Mouse (Mus musculus): ENCODE measurements around the gene Cnp.
"Not testable (repeated sequence)": the region's sequence is repeated elsewhere in the genome, so short reads cannot be mapped to it uniquely, and the experiment has no call there.

The Cnp gene

DNA sequence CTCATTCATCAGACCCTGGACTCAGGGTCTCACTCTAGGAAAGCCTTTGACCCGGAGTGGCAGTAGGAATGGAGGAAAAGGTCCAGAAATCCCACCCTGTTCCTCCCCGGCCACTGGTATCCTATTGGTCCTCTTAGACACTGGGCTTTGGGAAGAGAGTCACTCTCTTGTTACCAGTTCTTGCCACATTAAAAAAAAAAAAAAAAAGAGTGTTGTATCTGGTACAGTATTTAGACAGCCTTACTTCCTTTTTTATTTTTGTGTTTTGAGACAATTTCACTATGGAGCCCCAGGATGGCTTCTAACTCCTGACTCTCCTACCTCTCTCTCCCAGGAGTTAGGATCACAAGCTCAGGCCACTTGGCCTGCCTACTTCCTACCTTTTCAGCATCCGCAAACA, 17.1 kb upstream of the Cnp start:
- DNase-seq = no peak

DNA sequence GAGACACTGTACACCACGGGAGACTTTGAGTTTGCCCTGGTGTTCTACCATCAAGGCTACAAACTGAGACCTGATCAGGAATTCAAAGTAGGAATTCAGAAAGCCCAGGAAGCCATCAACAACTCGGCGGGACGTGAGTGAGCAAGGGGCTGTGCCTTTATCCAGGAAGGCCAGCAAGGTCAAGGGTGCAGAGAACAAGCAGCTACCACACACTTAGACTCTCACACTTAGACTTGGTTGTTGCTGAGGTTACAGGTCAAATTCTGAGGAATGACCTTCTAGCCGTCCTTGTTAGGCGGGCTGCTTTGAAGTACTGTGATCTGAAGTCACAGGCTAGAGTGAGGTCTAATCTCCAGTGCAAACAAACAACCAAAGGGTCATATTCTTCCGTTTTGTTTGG, 15.2 kb upstream of the Cnp start:
- DNase-seq = no peak

DNA sequence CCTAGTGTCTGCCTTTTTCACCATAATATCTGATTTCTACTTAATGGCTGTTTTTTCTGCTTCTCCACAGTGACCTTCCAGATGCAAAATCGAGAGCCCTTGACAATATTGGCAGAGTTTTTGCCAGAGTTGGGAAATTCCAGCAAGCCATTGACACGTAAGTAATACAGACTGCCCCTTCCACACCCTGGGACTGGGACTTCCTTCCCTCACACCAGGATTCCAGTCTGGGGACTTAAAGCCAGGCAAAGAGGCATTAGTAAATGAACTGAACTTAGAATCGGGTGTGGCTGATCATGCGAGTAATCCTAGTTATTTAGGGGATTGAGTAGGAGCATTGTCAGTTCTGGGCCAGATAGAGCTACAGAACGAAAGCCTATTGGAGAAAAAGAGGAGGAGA, 13.0 kb upstream of the Cnp start:
- DNase-seq = no peak

DNA sequence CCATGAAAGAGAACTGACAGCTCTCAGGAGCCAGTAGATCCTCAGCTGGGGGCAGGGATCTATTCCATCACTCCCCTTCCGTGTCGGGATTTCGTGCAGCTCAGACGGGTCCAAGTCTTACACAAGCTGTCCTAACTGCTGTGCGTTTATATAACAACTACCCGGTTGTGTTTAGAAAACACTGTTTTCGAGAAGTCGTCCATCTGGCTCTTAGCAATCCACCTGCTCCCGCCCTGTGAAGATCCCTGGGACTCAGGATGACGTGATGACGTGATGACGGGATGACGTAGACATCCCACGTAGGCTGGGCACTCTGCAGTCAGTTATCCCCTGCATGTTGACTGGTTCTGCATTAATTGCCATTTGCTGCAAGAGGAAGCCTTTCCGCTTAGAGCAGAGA, 10.4 kb upstream of the Cnp start:
- DNase-seq = no peak

DNA sequence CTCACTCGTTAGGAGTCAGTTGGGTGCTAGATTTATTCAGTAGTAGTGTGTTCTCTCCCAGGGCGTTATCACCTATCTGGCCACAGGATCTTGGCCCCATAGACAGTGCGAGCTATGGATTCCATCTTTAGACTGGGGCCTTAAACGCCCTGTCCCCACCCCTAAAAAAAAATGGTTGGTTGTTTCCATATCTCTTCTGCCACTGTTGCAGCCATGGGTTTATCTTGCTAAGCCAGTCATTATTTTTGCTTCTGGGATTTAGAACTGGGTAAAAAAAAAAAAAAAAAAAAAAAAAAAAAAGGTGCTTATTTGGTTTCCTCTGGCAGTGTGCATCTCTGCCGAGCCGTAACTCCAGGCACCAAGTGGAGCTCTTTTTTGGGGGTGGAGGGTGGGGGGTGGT, 10.0 kb upstream of the Cnp start:
- DNase-seq = no peak

DNA sequence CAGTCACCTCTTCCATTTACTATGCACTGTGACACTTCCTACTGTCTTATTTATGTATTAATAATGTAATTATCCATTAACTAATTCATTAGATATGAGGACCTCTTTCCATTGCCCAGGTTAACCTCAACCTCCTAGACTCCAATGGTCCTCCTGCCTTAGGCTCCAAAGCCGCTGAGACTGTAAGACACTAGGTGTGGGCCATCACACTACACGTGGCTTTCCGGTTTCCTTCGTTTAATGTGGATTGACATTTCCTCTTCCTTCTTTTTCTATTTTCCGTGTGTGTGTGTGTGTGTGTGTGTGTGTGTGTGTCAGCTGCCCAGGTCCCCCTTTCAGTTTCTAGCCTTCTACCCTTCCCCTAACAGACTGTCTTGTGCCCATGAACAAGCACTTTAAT, 7.5 kb upstream of the Cnp start:
- no peak for DNase-seq

DNA sequence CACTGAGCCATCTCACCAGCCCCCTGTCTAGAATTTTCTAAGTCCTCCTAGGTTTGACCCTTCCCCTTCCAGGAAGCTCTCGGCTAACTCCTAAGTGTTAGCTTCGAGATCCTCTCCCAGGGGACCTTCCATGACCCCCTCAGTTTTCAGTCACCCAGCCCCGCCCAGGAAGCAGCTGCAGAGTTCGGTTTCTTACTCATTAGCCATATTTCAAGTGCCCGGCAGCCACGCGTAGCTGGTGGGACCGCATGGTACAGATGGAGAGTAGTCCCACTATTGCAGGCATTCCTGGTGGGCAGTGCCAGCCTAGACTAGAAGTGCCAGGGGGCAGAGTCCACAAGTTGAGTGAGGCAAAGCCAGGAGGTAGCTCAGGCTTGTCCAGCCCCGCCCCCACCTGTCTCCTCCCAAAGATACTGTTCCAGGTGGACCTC, 6.9 kb upstream of the Cnp start:
- no peak for DNase-seq

DNA sequence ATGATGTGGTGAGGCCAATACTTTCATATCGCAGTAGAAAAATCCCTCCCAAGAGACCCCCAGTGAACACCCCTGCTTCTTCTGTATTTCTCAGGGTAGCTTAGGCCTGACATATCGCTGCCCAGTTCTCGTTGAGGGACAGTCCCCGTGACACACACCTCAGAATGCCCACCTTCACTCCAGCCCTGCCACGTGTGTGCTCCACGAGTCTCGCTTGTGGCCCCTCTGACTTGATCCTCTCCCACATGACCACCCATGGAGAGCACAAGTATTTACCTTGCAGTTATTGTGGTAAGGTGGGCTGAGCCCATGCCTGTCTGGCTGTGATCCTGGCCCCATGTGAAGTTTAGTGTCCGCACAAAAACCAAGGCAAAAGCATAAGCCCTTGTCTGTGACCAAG, 6.0 kb upstream of the Cnp start:
- DNase-seq = no peak

DNA sequence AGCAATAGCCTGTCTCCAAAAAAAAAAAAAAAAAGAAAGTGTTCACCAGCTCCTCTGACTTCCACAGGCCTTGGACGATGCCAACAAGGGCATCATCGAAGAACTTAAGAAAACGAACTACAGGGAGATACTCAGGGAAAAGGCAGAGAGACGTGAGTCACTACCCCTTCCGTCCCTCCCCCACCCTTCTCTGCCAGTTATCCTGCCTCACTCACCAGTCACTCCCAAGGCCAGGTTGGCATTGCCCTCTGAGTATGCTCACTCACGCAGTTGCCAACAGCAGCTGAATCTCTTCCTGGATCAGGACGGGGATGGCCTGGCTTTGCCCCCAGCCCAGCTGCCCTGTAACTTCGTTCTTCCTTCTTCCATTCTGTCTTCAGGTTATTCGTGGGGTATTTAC, 4.9 kb upstream of the Cnp start:
- no peak for DNase-seq

DNA sequence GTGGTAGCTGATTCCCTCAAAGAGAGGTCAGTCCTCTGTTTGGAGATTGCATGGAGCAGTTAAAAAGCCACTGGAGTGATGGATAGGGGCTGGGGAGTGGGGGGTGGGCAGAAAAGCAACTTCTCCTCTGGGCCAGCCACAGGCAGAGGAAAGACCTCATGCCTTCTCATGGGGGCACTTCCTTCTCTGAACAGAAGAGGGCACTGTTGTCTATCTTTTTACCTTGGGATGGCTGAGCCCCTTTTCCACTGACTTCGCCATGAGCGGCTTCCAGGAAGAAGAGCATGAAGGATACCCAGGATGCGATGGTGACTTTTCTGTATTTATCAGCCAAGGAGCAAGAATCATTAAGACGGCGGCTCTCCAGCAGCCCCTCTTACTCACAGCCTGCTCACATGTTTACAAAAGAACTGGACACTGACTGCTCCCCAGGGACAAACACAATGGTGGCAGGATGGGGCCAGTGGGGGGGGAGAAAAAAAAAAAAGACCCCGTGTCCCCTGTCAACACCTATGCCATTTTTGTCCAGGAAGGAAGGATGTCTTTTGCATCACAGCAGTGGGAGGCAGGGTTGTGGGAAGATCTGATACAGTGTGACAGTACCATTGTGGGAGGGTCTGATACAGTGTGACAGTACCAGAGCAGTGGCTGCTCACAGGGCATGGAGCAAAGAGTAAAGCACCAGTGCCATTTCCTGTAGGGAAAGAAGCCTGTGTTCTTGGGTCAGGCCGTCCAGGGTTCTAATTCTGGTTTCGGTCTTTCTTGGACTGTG, 4.1 kb upstream of the Cnp start:
- DNase-seq = peak; percentile 71

DNA sequence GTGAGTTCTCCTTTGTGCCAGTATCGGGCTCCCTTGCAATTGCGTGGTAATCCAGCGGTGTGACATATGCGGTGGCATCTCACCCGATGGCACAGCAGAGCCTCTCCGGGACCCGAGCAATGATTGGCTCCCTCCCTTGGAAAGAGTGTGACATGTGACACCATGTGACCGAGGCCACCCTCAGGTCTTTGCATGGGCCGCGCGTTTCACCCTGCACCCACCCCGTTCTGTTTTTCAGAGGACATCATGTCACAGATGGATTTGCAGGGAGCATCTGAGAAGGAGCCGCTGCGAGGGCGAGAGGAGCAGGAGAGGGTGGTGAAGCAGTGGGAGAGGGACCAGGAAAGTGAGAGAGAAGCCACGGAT, 3.5 kb upstream of the Cnp start:
- DNase-seq = peak; percentile 35

DNA sequence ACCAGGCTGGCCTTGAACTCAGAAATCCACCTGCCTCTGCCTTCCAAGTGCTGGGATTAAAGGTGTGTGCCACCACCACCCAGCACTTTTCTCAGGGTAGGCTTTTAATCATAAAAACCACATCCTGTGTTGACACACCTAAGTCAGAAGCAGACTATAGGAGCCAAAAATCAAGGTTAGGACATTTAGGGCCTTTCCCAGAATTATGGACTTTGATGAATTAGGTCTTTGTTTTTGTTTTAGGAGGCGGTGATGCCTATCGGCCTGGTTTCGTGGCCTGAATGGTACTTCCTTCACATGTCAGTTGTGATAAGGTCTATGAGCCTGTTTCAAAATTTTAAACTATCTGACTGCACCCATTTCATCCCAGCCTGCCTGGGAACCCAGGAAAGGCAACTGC, 516 bp upstream of the Cnp start:
- DNase-seq = no peak

DNA sequence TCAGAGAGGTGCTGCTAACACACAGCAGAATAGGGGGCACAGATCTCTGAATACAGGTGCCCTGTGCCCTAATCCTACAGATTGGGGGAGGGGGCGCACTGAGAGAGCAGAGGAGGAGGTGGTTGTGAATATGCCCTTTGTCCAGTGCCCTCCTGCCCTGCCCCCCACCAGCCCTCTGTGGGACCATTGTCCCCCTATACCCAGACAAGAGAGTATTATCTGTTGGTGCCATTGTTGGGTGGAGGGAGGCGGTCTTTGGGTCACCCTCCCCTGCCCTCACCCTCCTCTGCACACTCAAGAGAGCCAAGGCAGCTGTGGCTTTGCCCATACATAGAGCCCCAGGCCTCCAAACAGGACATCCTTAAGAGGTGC, 766 bp downstream of the Cnp start:
- peak; percentile 34 for DNase-seq

DNA sequence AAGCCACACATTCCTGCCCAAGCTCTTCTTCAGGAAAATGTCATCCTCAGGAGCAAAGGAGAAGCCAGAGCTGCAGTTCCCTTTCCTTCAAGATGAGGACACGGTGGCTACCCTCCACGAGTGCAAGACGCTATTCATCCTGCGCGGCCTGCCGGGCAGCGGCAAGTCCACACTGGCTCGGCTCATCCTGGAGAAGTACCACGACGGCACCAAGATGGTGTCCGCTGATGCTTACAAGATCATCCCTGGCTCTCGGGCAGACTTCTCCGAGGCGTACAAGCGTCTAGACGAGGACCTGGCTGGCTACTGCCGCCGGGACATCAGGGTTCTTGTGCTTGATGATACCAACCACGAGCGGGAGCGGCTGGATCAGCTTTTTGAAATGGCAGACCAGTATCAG, 1.6 kb downstream of the Cnp start:
- no peak for DNase-seq

DNA sequence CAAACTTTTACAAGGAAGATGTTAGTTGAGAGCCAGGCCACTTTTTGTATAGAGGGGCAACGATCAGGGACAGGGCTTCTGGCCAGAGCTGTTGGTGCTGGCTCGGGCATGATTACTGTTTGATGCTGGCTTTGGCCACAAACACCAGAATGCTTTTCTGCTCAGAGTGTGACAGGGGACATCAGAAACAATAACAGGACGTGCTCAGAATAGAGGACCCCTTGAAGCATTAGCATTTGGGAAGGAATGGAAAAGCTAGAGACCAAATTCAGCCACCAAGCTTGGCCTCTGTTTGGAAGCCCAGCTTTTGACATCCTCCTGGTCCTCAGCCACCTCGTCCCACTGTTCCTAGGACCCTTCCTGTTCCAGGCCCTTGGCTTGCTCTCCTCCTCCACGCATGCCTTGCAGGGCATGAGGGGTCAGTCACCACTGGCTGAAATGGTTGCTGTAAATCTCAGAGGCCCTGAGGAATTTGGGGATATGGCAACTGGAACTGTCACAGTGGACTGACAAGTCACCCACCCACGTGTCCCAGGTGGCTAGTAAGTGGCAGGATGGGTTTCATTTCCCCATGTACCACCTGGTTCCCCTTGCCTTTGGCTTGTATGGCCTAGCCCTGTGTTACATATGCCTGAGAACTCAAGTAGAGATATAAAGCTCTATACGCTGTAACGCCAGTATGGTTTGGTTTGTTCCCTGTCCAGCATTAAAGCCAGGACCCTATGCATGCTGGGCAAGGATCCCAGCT, 3.3 kb downstream of the Cnp start:
- DNase-seq = no peak

DNA sequence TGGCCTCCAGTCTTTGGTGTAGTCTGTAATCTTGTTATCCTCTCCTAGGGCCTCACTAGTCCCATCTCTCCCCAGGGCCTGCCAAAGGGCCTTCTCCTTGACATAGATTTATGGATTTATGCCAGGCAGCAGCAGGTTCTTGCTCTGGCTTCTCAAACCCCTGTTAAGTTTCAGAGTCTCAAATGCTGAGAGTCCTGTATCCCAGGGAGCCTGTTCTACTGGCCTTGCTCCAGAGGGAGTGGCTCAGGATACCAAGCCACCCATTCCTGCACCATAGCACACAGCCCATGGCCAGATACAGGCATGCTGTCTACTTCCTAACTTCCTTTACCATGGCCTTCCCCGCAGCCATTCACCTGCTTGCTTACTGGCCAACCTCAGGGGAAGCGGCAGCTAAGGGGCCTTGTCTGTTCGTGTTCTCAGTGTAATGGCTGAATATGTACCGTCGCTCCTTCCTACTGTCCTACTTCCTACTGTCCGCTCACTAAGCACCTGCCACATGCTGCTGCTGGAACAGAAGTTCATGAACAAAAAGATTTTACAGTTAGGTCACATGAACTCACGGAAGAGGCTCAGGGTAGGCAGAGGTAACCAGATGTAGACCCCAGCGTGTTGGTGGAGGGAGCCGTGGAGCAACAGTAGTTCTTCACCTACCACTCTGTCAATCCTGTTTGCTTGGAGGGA, 4.6 kb downstream of the Cnp start:
- DNase-seq = no peak

DNA sequence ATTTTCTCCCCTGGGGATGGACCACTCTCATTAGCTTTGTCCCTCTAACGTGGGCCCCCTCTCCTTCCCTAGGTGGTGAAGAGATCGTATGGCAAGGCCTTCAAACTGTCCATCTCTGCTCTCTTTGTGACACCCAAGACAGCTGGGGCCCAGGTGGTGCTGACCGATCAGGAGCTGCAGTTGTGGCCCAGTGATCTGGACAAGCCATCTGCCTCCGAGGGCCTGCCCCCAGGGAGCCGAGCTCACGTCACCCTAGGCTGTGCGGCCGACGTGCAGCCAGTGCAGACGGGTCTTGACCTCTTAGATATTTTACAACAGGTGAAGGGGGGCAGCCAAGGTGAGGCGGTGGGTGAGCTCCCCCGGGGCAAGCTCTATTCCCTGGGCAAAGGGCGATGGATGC, 5.6 kb downstream of the Cnp start:
- DNase-seq = no peak

DNA sequence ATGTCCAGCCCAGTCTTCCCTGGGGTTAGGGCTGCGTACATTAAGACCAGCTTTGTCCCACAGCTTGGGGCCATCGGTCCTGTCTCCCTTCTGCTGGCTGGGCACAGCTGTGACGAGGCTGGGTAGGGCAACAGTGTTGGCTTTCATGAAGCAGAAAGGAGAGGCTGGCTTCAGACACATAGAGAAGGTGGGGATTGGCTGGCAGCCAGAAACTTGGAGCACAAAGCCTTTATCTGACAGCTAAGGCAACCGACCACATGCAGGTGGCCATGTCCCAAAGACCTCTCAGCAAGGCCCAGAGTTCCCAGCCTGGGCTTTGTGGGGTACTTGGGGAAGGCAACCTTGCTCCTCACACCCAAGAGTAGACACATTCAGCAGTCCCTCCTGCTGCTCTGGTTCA, 7.1 kb downstream of the Cnp start:
- no peak for DNase-seq

DNA sequence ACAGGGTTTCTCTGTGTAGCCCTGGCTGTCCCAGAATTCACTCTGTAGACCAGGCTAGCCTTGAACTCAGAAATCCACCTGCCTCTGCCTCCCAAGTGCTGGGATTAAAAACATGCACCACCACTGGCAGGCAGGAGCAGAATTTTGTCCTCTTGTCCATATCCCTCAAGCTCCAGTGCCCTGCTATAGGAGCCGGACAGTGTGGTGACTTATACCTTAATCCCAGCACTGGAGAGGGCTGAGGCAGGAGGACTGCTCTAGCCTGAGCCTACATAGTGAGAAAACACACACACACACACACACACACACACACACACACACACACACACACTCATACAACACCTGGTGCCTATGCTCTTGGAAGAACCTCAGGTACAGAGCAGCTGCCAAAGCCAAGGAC, 7.7 kb downstream of the Cnp start:
- not testable (repeated sequence) for DNase-seq

DNA sequence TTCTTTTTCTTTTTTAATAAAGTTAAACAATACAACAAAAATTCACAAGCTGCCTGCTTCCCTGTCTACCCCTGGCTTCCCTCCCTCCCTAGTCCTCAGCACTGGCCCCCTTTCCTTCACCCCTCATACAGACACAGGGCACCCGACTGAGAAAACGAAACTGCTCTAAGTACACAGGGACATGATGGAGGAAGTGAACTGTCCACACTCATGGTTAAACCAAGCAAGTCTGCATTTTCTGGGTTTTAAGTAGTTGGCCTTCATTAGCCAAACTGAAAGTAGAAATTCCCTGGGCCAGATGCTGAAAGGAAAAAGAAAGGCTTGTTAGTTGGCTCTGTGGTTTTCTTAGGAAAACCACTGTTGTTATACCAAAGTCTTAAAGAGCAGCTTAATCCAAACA, 8.1 kb downstream of the Cnp start:
- DNase-seq = no peak

DNA sequence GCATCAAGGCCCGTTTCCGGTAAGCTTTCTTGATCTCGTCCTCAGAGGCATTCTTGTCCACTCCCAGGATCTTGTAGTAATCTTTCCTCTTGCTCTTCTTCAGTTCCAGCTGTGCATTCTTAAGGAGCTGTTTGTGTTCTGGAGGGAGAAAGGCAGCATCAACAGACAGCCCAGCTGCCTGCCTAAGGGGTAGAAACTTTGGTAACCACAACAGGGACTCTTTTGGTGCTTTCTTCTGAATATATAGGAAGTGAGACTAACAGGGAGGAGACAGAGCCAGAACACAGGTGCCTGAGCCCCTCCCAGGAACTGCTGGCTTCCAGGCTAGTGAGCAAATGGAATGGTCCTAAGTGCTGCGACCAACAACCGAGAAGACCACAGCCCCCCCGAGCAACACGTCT, 9.9 kb downstream of the Cnp start:
- no peak for DNase-seq

DNA sequence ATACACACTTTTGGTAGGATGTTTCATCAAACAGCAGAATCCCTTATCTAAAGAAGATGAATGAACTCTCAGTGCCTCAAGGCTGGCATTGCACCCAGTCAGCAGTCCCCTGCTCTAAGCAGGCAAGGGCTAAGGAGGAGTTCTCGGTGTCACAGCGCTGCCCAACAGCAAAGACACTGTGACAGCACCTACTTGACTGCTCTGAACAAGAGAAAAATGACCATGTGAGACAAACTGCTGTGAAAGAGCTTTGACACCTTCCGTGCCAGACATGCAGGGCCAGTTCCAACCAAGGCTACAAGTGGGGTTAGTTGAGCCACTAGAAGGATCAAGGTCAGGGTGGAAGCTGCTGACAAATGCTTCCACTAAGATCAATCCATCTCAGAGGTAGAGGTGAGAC, 10.4 kb downstream of the Cnp start:
- DNase-seq = no peak

DNA sequence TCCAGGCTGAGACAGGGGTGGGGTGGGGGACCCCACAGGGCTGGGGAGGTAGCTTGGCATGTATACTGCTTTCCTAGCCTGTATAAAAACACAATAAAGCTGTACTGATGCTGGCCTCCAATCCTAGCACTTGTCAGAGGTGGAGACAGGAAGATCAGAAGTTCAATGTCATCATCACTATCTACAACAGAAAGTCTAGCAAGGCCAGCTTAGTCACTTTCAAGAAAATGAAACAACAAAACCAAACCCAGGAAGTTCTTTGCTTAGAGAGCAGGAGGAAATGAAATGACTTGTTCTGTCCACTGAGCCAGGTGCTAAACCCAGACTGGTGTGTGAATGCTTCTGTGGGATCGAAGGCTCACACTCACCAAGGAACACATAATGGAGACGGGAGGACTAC, 13.8 kb downstream of the Cnp start:
- no peak for DNase-seq

DNA sequence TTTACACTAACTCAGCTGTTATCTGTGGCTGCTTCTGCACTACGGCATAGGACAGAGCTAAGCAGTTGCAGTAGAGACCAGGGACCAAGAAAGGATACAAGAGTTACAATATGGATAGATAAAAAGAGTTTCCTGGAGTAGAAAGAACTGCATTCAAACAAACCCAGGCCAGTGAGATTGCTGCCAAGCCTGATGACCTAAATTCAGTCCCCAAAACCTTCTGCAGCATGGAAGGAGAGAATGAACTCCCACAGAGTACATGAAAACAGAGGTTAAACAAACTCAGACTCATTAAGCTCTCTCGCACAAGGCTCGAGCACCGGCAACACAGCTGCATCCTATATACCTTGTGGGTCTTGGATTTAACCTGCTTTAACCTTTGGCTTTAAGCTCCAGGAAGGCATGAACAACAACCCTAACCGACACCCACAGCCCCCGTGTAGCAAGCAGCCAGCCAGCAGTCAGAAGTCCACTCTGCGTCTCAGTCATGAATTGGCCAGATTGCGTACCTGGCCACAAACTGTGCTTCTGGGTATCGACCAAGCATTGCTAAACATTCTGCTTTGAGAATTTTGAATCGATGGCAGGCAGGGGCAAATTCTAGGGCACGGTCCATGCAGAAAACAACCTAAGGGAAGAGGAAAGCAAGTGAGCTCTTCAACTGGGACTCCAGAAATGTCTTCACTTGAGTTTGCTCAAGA, 17.8 kb downstream of the Cnp start:
- no peak for DNase-seq

All from cerebellum, adult 11 months (tissue).